Mouse (Mus musculus): ENCODE measurements at regions not wholly inside any gene's neighbourhood (a gene's known extent, or its start where the extent isn't known, plus 50 kb on each side); places are given as distances from the start of the nearest gene placed in this dataset.
A peak's percentile ranks its signal among the peaks of the same experiment; 100 is the strongest.

DNA sequence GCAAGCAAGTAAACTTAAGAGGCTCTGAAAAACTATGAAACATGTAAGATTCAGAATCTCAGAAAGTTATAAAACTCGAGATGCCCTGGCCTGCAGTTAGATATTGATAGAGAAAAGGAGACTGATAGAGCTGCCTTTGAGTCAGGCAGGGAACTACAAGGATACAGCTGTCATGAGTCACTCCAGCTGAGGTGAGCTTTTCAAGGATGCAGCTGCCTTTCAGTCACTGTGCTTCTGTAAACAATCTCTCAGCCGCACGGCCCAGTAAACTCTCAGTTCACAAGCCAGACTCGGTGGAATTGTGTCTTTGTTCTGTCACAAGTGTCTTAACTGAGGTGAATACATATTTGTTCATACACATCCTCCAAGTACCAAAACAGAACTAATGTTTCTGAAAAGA lies 334.9 kb upstream of the Rsrc1 start:
- no peak for DNase-seq (ENCODE audit: extremely low read depth, low read depth, low spot score)

DNA sequence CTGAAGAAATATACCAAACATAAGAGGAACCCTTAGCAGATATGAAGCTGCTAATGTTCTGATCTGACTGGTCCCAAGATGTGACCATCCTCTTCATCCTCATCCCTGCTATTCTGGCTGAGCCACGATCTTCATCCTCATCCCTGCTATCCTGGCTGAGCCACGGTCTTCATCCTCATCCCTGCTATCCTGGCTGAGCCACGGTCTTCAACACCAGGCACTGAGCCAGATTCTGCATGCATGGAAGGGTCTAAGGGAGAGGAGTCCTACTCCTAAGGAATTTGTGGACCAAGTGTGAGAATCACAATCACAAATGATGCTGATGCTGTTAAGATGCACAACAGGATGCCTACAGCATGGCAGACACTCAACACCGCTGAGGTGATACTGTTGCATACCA lies 331.9 kb upstream of the Rsrc1 start:
- DNase-seq (ENCODE audit: extremely low read depth, low read depth, low spot score), result no peak

DNA sequence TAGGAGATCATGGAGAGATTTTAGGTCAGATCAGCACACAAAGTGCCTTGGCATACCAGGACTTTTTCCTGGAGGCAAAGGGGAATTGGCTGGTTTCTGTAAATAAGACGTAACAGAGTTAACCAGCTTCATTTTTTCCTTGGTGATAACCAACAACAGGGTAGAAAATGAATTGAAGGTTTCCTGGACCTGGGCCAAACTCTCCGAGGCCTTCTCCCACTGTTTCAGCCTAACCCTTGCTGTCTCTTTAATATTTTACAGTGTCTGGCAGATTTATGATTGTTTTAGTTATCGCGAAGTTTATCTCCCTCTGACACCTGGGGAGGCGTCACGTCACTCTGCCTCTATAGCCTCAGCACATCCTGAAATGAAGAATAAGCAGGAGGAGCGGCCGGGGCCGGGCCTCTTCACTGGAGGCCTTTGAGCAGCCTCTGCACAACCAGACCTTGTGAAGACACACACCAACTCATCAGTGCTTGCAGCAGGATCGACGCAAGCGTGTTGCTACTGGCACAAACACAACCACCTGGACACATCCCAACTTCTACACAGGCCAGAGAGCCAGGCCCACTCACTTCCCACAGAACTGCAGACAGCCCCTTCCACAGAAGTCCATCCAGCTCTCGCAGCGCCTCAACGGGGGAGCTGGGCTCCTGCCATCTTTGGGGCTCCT lies 331.0 kb upstream of the Rsrc1 start:
- peak; percentile 67 for DNase-seq (ENCODE audit: extremely low read depth, low read depth, low spot score)

DNA sequence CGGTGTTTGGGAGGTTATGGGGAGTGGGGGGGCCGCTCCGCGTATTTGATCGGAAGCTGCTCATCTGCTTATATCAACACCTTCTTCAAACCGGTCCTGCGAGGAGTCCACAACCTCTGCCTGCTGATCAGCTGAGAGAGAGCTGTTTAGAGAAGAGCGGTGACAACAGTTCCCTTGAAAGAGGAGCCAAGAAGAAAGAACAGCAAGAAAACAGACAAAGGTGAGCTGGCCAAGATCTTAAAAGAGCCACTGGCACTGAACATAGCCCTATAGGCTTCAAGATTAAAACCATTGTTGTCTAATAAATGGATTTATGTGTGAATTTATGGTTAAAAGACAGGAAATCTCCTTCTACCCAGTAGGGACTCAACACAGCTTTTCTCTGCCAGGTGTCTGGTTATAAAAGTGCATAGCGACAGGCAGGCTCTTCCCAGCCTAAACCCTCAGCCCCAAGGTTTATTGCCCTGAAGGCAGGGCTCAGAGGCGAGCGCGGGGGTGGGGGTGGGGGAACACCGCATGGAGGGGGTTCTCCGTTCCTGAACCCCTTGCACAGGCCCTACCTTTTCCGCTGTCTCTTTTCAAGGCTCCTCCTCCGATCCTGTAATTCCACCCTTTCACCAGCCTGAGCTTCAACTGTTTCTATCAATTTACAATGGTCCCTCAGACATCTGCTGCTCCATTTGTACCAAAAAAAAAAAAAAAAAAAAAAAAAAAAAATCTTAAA lies 330.3 kb upstream of the Rsrc1 start:
- peak; percentile 64 for DNase-seq (ENCODE audit: extremely low read depth, low read depth, low spot score)

DNA sequence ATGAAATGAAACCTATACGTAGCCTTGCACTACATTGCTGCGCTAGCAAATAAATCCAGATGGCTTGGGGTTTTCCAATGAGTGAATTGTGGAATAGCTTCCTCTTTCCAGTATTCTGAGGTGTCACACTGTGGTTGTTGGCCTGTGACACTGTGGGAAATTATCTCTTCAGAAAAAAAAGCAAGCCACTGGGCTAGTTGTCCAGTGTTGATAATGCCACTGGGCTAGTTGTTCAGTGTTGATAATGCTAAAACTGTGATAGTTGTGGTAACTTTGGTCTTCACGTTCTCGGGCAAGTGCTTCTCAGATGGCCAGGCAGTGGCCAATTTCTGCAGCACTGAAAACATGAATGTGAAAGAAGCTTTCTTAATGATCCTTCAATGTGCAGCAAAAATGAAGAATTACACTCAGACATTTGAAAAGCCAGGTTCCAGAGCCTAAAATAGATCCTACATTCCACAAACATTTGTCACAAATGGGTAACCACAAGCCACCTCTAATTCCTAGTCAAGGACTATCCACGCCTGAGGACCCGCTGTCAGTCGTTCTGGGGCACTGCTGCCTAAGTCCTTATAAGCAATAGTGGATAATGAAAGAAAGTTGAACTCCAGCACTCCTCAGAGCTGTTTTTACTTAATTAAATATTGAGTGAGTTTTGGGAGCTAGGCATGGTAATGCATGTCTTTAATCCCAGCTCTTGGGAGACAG lies 328.9 kb upstream of the Rsrc1 start:
- no peak for DNase-seq (ENCODE audit: extremely low read depth, low read depth, low spot score)

DNA sequence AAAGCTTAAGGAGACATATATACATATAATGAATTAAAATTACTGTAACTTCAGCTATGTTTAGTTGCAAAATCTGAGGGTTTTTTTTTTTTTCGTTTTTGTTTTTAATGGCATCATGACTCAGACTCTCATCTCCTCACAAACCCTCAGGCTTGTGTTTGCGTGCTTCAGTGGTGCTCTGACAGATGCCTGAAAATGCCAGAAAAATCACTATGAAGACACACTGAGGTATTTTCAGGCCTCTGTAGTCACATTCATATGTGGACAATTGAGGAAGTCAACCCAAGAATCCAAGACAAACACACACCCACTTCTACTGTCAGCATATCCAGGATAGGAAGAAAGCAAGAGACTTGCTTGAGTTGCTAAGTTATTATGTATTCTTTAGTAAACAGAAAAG lies 327.2 kb upstream of the Rsrc1 start:
- DNase-seq (ENCODE audit: extremely low read depth, low read depth, low spot score), result no peak

DNA sequence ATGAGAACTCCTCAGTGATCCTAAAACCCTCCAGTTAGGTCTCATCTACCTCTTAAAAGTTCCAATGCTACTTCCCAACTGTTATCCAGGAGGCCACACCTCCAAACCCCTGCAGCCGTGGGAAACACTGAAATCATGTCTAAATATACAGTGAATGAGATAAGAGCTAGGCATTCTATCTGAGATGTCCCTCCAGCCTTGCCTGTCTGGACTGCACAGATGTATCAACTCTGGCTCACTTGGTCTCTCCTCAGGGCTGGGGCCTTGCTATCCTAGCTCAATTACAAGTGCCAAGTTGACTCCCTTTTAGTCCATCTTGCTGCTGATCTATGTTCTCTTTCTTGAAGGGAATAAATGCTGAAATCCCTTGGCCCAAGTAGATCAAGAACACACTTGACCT lies 326.3 kb upstream of the Rsrc1 start:
- DNase-seq (ENCODE audit: extremely low read depth, low read depth, low spot score), result no peak

DNA sequence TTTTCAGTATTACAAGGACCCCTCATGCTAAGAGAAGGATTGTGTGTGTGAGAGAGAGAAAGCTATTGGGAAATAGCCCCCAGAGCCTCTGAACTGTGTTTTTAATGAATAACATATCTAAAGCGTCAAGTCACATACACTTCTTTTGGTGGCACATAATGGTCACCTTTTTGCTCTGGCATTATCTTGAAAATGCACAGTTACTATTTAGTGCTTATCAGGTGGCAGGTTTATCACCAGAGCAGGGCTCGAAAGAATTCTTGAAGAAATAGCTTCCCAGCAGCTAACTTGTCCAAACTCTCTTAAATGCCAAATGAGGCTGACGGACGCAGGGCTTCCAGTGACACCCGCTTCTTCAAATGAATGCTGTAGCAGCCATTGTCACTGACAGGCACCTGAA lies 324.7 kb upstream of the Rsrc1 start:
- DNase-seq (ENCODE audit: extremely low read depth, low read depth, low spot score), result no peak

DNA sequence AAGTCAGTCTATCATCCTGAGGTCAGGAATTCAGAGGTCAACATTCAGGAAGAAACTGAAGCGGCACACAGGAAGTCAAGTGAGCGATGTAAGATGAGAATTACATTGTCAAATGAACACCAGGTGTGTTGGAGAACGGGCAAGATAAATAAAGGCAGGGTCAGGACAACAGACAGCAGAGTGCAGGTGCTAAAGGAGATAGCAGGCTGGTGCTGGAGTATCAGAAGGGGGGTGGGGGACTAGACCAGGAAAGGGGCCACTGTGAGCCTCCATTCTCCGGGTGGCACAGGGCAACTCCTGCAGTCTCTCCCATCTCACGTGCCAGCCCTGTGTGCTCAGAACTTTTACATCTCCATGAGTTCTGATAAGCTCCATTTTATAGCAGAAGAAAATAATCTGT lies 320.6 kb upstream of the Rsrc1 start:
- DNase-seq (ENCODE audit: extremely low read depth, low read depth, low spot score), result no peak

DNA sequence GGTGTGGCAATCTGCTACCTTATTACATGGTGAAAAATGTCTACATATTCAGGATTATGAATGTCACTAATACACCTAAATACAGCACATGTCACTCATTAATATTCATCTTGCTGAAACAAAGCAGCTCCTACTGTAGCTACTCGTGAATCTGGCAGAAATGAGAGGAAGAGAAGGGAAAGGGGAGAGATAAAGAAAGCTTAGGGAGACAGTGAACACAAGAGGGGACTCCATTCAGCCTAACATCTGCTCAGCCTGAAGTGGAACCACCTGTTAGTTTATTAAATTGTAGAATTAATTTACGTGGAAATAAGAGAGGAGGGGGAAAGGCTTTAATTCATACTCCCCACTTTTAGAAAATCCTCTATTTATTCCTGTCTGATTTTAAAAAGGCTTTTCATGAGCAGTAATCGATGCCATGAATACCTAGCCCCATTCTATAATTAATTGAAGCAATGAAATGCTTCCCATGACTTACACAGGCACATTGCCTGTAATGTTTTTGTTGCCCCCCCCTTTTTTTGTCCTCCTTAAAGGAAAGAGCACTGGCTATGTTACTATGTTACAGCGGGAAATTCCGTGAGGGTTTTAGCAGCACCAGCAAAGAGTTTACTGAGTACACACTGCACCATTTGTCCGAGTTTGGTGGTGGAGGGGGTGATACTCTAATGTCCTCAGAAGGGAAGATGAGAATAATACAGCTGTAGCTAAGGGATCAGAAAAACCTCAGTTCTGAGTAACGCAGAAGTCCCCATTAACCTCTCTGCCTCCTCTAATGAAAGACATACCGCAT lies 319.2 kb upstream of the Rsrc1 start:
- DNase-seq (ENCODE audit: extremely low read depth, low read depth, low spot score), result no peak

DNA sequence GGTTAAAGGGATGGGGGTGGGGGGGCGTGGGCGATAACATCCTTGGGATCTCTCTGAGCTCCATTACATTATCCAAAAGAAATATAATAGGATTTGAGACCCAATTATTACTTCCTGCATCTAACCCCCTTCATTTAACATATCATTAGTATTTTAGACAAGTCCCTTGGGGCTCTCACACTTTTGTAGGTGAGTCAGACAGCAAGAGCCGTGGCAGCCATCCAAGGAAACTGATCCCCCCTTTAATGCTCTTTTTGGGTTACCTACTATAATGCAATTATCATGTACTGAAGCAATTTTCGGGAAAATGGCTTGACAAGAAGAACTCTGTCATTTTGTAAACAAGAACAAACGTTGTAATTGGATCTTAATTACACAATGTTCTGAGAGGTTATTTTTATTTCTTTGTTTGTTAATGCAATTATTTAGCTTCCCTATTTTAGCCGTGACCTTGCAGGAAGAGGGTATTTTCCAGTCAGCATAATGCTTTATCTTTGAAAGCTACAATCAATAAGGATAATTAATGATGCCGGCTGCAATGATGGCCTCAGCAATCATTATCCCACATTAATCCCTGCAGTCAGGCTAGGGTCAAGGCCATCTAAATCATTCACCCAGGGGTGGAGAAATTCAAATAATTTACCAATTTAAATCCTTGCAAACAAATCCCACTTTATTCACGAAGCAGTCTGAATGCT lies 297.5 kb upstream of the Rsrc1 start:
- no peak for DNase-seq (ENCODE audit: extremely low read depth, low read depth, low spot score)

DNA sequence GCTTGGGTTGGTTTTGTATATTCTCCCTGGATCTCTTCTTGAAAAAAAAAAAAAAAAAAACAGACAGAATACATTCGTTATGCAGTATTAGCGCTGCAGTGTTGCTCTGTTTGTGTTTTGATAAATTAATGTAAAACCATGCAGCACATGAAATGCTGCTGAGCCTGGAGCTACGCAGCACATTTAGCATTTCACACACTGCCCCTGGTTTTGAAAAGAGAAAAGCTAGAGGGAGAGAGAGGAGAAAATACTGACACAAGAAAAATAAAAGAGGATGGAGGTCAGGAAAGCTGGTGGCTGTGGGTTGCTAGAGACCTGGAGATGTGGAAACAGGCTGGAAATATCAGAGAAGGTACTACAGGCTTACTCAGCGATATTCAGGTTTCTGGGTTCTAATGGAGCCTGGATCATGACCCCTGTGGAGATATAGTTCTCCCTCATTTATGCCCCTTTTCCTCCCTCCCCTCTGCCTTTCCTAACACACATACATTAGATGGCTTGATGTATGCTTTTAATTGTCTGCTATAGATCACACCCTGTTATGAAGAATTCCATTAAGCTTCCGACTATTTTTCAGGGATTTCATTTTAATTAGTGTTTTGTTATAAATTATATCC lies 296.8 kb upstream of the Rsrc1 start:
- DNase-seq (ENCODE audit: extremely low read depth, low read depth, low spot score), result no peak

DNA sequence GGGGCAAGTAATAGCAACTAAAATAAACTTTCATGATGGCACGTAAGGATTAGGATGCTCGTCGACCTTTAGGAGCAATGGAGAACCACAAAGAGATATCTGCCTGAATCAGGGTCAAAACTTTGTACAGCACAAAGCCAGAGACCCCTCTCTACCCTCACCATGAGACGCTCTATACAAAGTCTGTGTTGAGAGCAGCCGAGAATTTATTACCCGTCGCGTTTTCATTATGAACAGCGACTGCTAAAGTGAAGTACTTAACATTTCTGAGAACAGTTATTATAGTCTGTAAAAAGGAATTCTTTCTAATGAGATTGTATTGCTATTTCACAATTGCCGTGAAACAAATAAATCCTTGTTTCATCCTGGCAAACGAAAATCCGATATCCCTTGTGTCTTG lies 296.1 kb upstream of the Rsrc1 start:
- no peak for DNase-seq (ENCODE audit: extremely low read depth, low read depth, low spot score)

DNA sequence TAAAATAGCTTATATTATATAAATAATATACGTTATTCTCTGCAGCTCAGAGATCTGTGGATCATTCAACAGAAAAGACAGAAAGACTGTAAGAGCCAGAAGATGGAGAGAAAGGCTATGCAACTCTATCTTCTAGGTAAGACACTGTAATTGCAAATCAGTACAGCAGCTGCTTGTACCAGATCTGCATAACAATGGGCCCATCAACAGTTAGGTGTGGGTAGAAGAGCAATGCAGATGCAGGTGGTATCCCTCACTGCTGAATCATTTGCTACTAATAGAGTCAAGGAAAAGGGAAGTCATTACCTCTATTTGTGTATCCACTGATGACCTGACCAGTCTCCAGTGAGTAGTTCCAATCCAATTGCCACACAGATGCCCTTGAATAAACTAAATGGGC lies 294.1 kb upstream of the Rsrc1 start:
- DNase-seq (ENCODE audit: extremely low read depth, low read depth, low spot score), result no peak

DNA sequence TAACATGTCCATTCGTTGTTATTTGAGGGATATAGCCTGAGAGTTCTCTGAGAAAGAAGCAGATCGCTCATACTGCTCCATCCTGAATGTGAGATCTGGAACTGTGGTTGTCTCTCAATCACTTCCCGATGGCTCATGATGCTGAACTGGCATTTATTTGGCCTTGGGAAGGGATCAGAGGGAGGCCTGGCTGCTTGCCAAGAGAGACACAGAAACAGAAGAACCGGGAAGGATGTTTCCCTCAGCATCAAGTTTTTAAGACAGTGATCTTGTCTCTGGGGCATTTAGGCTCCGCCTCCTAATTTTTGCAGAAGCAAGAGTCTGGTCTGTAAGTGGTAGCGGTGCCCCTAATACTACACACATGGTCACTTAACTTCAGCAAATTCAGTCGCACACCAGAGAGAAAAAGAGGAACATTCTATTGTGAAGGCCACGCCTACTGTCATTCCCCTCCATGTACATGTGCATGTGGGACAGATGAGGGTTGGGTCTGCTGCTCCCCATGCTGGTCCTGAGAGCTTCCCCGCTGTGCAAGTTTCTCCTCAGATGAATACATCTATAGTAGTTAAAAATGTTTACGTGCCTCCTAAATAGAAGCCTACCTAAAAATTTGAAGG lies 290.2 kb upstream of the Rsrc1 start:
- no peak for DNase-seq (ENCODE audit: extremely low read depth, low read depth, low spot score)

DNA sequence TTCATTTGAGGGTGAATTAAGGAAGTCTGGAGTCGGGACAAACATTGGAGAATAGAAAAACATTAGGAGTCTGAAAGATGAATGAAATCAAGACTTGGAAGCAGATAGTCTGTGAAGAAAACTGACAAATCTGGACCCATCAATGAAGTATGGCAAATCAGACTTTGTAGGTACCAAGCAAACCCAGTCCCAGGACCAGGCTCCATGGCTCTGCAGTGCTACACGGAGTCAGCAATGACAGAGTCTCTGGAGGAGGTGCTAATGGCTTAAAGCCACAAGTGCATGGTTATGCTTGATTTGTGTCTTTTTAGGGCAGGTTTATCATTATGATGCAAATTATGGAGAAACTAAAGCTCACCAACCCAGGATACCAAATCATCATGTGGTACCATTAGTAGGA lies 286.1 kb upstream of the Rsrc1 start:
- no peak for DNase-seq (ENCODE audit: extremely low read depth, low read depth, low spot score)

DNA sequence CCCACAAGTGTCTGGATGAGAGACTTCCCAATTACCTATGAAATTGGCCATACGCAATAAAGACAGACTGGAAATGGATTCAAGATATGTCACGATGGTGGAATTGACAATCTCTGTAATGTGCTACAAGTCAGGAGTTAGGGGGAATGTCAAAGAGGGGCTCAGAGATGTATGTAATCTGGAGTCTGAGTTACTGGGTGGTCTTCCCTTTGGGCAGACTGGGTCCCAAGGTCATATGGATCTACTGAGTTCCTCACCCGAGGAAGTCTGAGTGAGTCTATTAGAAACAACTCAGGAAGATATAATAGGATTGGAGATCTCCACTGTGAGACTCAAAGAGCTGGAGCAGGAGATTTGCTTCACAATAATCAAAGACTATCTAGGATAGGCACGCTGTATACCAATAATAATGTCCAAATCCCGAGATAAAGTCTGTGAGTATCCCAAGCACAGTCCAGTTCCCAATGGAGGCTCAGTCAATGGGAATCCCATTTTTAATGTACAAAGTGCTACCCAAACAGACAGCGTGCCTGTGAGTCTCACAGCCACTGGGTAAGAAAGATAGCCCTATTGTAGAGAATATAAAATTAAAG lies 285.4 kb upstream of the Rsrc1 start:
- no peak for DNase-seq (ENCODE audit: extremely low read depth, low read depth, low spot score)

DNA sequence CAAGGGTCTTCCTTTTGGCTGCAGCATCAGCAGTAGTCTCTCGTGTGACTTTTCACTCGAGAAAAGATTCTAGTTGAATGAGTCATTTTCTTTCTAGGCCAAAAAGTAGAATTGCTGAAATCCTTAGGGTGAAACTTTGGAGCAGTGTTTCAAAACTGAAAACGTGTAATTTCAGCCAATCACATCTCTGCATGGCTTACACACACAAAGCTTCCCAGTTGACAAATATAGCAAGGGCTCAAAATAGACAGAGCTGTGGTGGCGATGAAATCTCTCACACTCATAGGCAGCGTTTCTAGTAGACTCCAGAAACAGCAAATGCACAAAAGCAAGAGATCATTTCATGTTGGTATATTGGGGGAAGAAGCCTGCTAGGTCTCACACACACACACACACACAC lies 283.1 kb upstream of the Rsrc1 start:
- DNase-seq (ENCODE audit: extremely low read depth, low read depth, low spot score), result no peak

DNA sequence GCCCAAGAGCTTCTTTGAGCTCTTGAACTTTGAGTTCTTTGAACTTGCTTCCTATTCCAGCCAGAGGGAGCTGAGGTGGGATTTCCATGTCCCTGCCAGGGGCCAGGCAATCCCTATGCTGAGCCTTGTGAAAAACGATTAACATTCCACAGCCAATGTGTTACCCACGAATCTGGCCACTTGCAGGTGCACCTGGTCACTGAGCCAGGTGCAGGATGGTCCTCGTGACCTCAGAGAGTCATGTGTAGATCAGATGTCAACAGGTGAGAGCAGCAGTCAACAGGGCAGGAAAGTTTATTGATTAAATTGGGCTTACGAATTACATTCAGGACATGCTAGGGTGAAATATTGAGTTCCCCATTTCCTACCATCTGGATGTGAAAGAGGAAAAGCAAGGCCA lies 275.4 kb upstream of the Rsrc1 start:
- DNase-seq (ENCODE audit: extremely low read depth, low read depth, low spot score), result no peak

DNA sequence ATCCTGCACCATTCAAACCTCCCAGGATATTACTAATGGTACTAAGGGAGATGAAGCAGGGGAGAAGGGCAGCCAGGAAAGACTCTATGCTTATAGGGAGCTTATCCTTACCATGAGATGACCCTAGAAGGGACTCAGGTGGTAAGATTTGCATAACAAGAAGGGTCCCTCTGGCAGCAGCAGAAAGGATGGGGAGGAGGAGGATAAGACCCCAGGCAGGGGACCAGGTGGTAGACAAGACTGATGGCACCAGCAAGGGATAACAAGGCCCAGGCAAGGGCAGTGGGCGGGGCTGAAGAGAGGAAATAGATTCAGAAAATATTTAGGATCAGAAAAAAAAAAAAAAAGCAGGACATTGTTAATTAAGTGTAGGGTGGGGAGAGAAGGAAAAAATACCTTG lies 245.7 kb upstream of the Rsrc1 start:
- DNase-seq (ENCODE audit: extremely low read depth, low read depth, low spot score), result no peak
